Mouse (Mus musculus) small intestine, adult 10 weeks (tissue): Measurements from ENCODE around the gene Trmo. TPM values are rescaled to one million over a fixed set of nuclear protein-coding genes. Genes with fewer than 3 reads are reported as not detected.

Experiments
- polyA plus RNA-seq: library from polyadenylated mRNA; stranded (reverse); fragments of 350-450 nt; fragmentation: Illumina TruSeq; extraction: RNeasy Lipid Tissue Mini Kit (QIAGEN cat#74804); gene quantifications from one replicate; pipeline ENCODE4 v1.2.3, GENCODE M21; 2014; ENCODE audit warnings: low replicate concordance

The Trmo gene
- polyA plus RNA-seq, result 0.56 TPM

GRCm38 (mm10) chr4:46389013-46389611, at the start of gene Trmo:
Gene Trmo, minus strand, starts transcription at chr4:46389437.

GRCm38 (mm10) chr4:46413406-46413805, 24.2 kb upstream of the Trmo start, which contains the start of gene Hemgn:
Gene Hemgn, minus strand, starts transcription at chr4:46413506.

GRCm38 (mm10) chr4:46343596-46344260, 45.5 kb downstream of the Trmo start, which contains the start of gene Foxe1:
Gene Foxe1, plus strand, starts transcription at chr4:46343609.

Other genes starting within 250 kb of the Trmo start
- 48.6 TPM for gene Xpa, start 193.1 kb downstream of the Trmo start, polyA plus RNA-seq
- gene Foxe1, start 45.8 kb downstream of the Trmo start, polyA plus RNA-seq, result not detected
- 1.4 TPM for gene Hemgn, start 24.1 kb upstream of the Trmo start, polyA plus RNA-seq
- 194 TPM for gene Anp32b, start 61.5 kb upstream of the Trmo start, polyA plus RNA-seq
- 6.5 TPM for gene Nans, start 99.8 kb upstream of the Trmo start, polyA plus RNA-seq
- 11.8 TPM for gene Trim14, start 146.7 kb upstream of the Trmo start, polyA plus RNA-seq
- gene Coro2a, start 212.8 kb upstream of the Trmo start, polyA plus RNA-seq, result 65.6 TPM